Mouse (Mus musculus): ENCODE measurements around the gene Apopt1. TPM values are rescaled to one million over a fixed set of nuclear protein-coding genes. Genes with fewer than 3 reads are reported as not detected.

Apopt1 gene
- polyA plus RNA-seq, 1 experiment from 2014 or later, result 57.8 TPM

GRCm38 (mm10) chr12:111753347-111753746 lies 40.3 kb downstream of the Apopt1 start:
- H3K4me3 ChIP-seq (replicated peaks; ENCODE audit: low read depth, low read length), result no peak overlapping the region
- peak overlapping the region; percentile 1; the same call in 1 of the 2 replicates for H3K4me2 ChIP-seq (ENCODE audit: low read length)
- peaks cover 6% of the 10 kb centered on the region for H3K4me1 ChIP-seq (replicated peaks; ENCODE audit: insufficient read depth, low read length)
- no peaks in the 10 kb centered on the region for H3K27me3 ChIP-seq (ENCODE audit: insufficient read depth, low read length)
- no peak for TF ChIP-seq CTCF (IDR thresholded peaks at IDR 0.05; ENCODE audit: low read depth)
- no peaks in the 10 kb centered on the region for H3K9me3 ChIP-seq (replicated peaks; ENCODE audit: low read length)
- H3K27ac ChIP-seq, result 0 out of 2 replicates have a peak overlapping the region, but pooled peaks have one; percentile 47
- no peaks in the 10 kb centered on the region for H3K36me3 ChIP-seq (ENCODE audit: insufficient read depth, low read length)
- no peak overlapping the region for H3K9ac ChIP-seq (ENCODE audit: low read depth, low read length)
- ATAC-seq (replicated peaks; ENCODE audit: low FRiP score, low read depth) (no peak), DNase-seq (ENCODE audit: low spot score) (no peak)
- WGBS, result 41% methylated on average over 9 of the region's 9 CpGs

GRCm38 (mm10) chr12:111754710-111755109 lies 41.6 kb downstream of the Apopt1 start:
- no peaks in the 10 kb centered on the region for H3K9me3 ChIP-seq (replicated peaks; ENCODE audit: low read length)
- H3K9ac ChIP-seq (ENCODE audit: low read depth, low read length), result no peak overlapping the region
- TF ChIP-seq CTCF (IDR thresholded peaks at IDR 0.05; ENCODE audit: low read depth), result no peak
- peaks cover 6% of the 10 kb centered on the region for H3K4me1 ChIP-seq (replicated peaks; ENCODE audit: insufficient read depth, low read length)
- DNase-seq (ENCODE audit: low spot score) (no peak), ATAC-seq (replicated peaks; ENCODE audit: low FRiP score, low read depth) (no peak)
- H3K36me3 ChIP-seq (ENCODE audit: insufficient read depth, low read length), result no peaks in the 10 kb centered on the region
- H3K27me3 ChIP-seq (ENCODE audit: insufficient read depth, low read length), result no peaks in the 10 kb centered on the region
- H3K27ac ChIP-seq, result no peak overlapping the region
- H3K4me2 ChIP-seq (ENCODE audit: low read length), result no peak overlapping the region
- no peak overlapping the region for H3K4me3 ChIP-seq (replicated peaks; ENCODE audit: low read depth, low read length)

DNA sequence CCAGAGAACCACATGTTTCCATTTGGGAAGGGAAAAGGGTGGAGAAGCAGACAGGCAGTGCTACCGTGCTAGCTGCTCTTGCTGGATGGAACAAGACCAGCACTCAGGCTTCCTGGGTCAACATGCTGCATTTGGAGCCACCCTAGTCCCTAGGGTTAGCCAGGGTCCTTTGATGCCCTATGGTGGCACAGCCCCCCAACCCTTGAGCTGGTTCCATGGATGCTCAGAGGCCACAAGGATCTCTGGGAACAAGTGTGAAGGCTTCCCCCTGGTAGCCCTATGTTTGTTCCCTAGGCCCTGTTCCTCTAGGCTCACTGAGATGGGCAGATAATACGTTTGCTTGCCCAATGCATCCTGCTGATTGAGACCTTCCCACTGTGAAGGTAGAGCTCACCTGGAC lies 42.2 kb downstream of the Apopt1 start:
- 65% methylated on average over 2 of the region's 2 CpGs for WGBS
- DNase-seq (ENCODE audit: low spot score), result no peak

DNA sequence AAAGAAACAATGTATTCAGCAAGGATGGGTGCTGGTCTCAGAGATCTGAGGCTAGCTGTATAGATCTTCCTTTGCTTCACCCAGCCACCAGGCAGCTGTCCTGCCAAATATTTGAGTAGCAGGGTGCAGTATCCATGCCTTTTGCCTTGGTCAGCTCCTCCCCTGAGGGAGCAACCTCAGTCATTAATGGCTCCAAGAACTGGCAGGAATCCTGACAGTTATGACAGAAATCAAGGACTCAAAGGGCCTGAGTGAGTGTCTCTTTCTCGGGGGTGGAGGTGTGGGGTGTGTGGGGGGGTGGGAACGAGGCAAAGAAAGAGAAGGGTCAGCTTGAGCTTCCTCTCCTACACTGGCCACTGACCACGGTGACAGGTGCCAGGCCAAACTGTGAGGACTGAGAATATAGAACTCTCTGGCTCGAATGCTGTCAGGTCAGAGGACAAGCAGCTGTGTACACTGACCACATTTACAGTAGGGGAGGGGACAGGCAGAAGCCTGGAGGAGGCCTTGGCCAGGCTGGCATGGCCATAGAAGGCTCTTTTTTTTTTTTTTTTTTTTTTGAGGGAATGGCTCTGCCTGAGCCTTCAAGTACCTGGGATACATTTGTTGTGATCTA lies 43.1 kb downstream of the Apopt1 start:
- Histone ChIP-seq H3K27ac (no peak overlapping the region), H3K4me1 (replicated peaks; ENCODE audit: insufficient read depth, low read length) (peaks cover 16% of the 10 kb centered on the region), H3K36me3 (ENCODE audit: insufficient read depth, low read length) (no peaks in the 10 kb centered on the region), H3K4me2 (ENCODE audit: low read length) (no peak overlapping the region), H3K9me3 (replicated peaks; ENCODE audit: low read length) (no peaks in the 10 kb centered on the region), H3K9ac (ENCODE audit: low read depth, low read length) (no peak overlapping the region), H3K4me3 (replicated peaks; ENCODE audit: low read depth, low read length) (no peak overlapping the region), H3K27me3 (ENCODE audit: insufficient read depth, low read length) (no peaks in the 10 kb centered on the region)
- 21% methylated on average over 4 of the region's 4 CpGs for WGBS
- TF ChIP-seq CTCF (IDR thresholded peaks at IDR 0.05; ENCODE audit: low read depth), result no peak
- ATAC-seq (replicated peaks; ENCODE audit: low FRiP score, low read depth), result no peak
- DNase-seq (ENCODE audit: low spot score), result no peak

More for the DNA sequence above, 42.2 kb downstream of the Apopt1 start:
- Histone ChIP-seq H3K4me3 (replicated peaks; ENCODE audit: low read depth, low read length) (no peak overlapping the region), H3K27ac (no peak overlapping the region), H3K36me3 (ENCODE audit: insufficient read depth, low read length) (no peaks in the 10 kb centered on the region), H3K4me2 (ENCODE audit: low read length) (no peak overlapping the region), H3K4me1 (replicated peaks; ENCODE audit: insufficient read depth, low read length) (peaks cover 8% of the 10 kb centered on the region), H3K27me3 (ENCODE audit: insufficient read depth, low read length) (no peaks in the 10 kb centered on the region), H3K9me3 (replicated peaks; ENCODE audit: low read length) (no peaks in the 10 kb centered on the region), H3K9ac (ENCODE audit: low read depth, low read length) (no peak overlapping the region)
- no peak for ATAC-seq (replicated peaks; ENCODE audit: low FRiP score, low read depth)
- TF ChIP-seq CTCF (IDR thresholded peaks at IDR 0.05; ENCODE audit: low read depth), result no peak

- Histone ChIP-seq H3K27ac (no peak overlapping the region), H3K4me3 (replicated peaks; ENCODE audit: low read depth, low read length) (no peak overlapping the region), H3K4me1 (replicated peaks; ENCODE audit: insufficient read depth, low read length) (peaks cover 16% of the 10 kb centered on the region), H3K27me3 (ENCODE audit: insufficient read depth, low read length) (no peaks in the 10 kb centered on the region), H3K36me3 (ENCODE audit: insufficient read depth, low read length) (no peaks in the 10 kb centered on the region), H3K9ac (ENCODE audit: low read depth, low read length) (no peak overlapping the region), H3K9me3 (replicated peaks; ENCODE audit: low read length) (no peaks in the 10 kb centered on the region), H3K4me2 (ENCODE audit: low read length) (no peak overlapping the region)
- DNase-seq (ENCODE audit: low spot score) (peak; percentile 48), ATAC-seq (replicated peaks; ENCODE audit: low FRiP score, low read depth) (no peak)
- WGBS, result 27% methylated on average over 5 of the region's 5 CpGs
- no peak for TF ChIP-seq CTCF (IDR thresholded peaks at IDR 0.05; ENCODE audit: low read depth)
Observed at GRCm38 (mm10) chr12:111756698-111757082, 43.6 kb downstream of the Apopt1 start.

- Histone ChIP-seq H3K36me3 (ENCODE audit: insufficient read depth, low read length) (0 out of 2 replicates have a peak, but pooled peaks cover 4% of the 10 kb centered on the region), H3K27ac (peak overlapping the region; percentile 89; the same call in 1 of the 2 replicates), H3K9ac (ENCODE audit: low read depth, low read length) (peak overlapping the region; percentile 89), H3K9me3 (replicated peaks; ENCODE audit: low read length) (no peaks in the 10 kb centered on the region), H3K4me1 (replicated peaks; ENCODE audit: insufficient read depth, low read length) (peaks cover 16% of the 10 kb centered on the region), H3K27me3 (ENCODE audit: insufficient read depth, low read length) (no peaks in the 10 kb centered on the region), H3K4me3 (replicated peaks; ENCODE audit: low read depth, low read length) (peak overlapping the region; percentile 53), H3K4me2 (ENCODE audit: low read length) (peak overlapping the region; percentile 98)
- ATAC-seq (replicated peaks; ENCODE audit: low FRiP score, low read depth) (no peak), DNase-seq (ENCODE audit: low spot score) (no peak)
- TF ChIP-seq CTCF (IDR thresholded peaks at IDR 0.05; ENCODE audit: low read depth), result no peak
- WGBS, result 39% methylated on average over 10 of the region's 10 CpGs
Observed at GRCm38 (mm10) chr12:111757561-111758325, 44.7 kb downstream of the Apopt1 start.

All from kidney, postnatal 0 days (tissue).